Mouse (Mus musculus) cerebellum, adult 18-20 months (tissue): ENCODE data around the gene Tnn.

Experiments used
- DNase-seq, 2 experiments: peaks; one replicate each; pipeline ENCODE4 v3.0.0; 2021

Tnn gene

GRCm38 (mm10) chr1:160153480-160153879 is at the start of gene Tnn:
Gene Tnn (minus strand): TSS chr1:160153580.
- DNase-seq: no peak

GRCm38 (mm10) chr1:160195337-160195663 is 41.9 kb upstream of the Tnn start:
- DNase-seq: no peak

- peak; percentile 98 to 99 for DNase-seq
Observed at GRCm38 (mm10) chr1:160194529-160195336, 41.4 kb upstream of the Tnn start, which contains the start of gene Mrps14. Gene Mrps14 (plus strand): TSS chr1:160195215.

- DNase-seq: peak; percentile 28 to 34
Observed at GRCm38 (mm10) chr1:160184506-160184905, 31.1 kb upstream of the Tnn start.

- no peak for DNase-seq
Observed at GRCm38 (mm10) chr1:160181216-160181615, 27.8 kb upstream of the Tnn start.

GRCm38 (mm10) chr1:160176903-160177302 is 23.5 kb upstream of the Tnn start:
- no peak for DNase-seq

- DNase-seq: no peak
Observed at GRCm38 (mm10) chr1:160166600-160166999, 13.2 kb upstream of the Tnn start.

- DNase-seq: no peak
Observed at GRCm38 (mm10) chr1:160158190-160158589, 4.8 kb upstream of the Tnn start.

GRCm38 (mm10) chr1:160150726-160151125 is 2.7 kb downstream of the Tnn start:
- DNase-seq: no peak

- no peak for DNase-seq
Observed at GRCm38 (mm10) chr1:160149291-160149906, 4.0 kb downstream of the Tnn start.

- DNase-seq: no peak
Observed at GRCm38 (mm10) chr1:160147274-160147673, 6.1 kb downstream of the Tnn start.

GRCm38 (mm10) chr1:160145606-160146005 is 7.8 kb downstream of the Tnn start:
- no peak for DNase-seq

GRCm38 (mm10) chr1:160144343-160144742 is 9.0 kb downstream of the Tnn start:
- no peak for DNase-seq

GRCm38 (mm10) chr1:160136362-160136890 is 17.0 kb downstream of the Tnn start:
- DNase-seq: no peak

- no peak for DNase-seq
Observed at GRCm38 (mm10) chr1:160133464-160134079, 19.8 kb downstream of the Tnn start.

- DNase-seq: no peak
Observed at GRCm38 (mm10) chr1:160123957-160124356, 29.4 kb downstream of the Tnn start.

- DNase-seq: no peak
Observed at GRCm38 (mm10) chr1:160108604-160109003, 44.8 kb downstream of the Tnn start.

GRCm38 (mm10) chr1:160105426-160105825 is 48.0 kb downstream of the Tnn start:
- no peak for DNase-seq

- no peak for DNase-seq
Observed at GRCm38 (mm10) chr1:160100996-160101395, 52.4 kb downstream of the Tnn start.

GRCm38 (mm10) chr1:160099659-160100302 is 53.6 kb downstream of the Tnn start:
- no peak for DNase-seq

GRCm38 (mm10) chr1:160086651-160087050 is 66.7 kb downstream of the Tnn start:
- no peak for DNase-seq

GRCm38 (mm10) chr1:160084239-160084638 is 69.1 kb downstream of the Tnn start:
- DNase-seq: no peak

GRCm38 (mm10) chr1:160082647-160083046 is 70.7 kb downstream of the Tnn start:
- no peak for DNase-seq
